ENCODE assay signal across 16 mouse cellular contexts in genomic region chr6:95637416-95637815, GRCm38 (mm10).
"Had no signal": no experiment of that assay in that cellular context is flagged by ENCODE, and none has a peak within 500 bp of the region (broad histone marks: within the 10 kb centered on the region; RNA-seq: fewer than 3 reads in every experiment).

No protein-coding gene starts in this region.

- DNase-seq: heart, postnatal 10 days; heart, postnatal 14 days; heart, postnatal 36 days; heart, postnatal 4 days; kidney, adult 11 months; kidney, adult 18-20 months; kidney, adult 2 months; kidney, adult 8-10 months; kidney, adult 9 months; kidney, postnatal 10 days; kidney, postnatal 14 days; kidney, postnatal 25 days; kidney, postnatal 36 days; kidney, postnatal 4 days; layer of hippocampus, adult 9-11 months; layer of hippocampus, postnatal 36 days had no signal
